Mouse (Mus musculus): ENCODE measurements around the gene Ppargc1a. TPM values are rescaled to one million over a fixed set of nuclear protein-coding genes. Genes with fewer than 3 reads are reported as not detected.

The Ppargc1a gene
- polyA plus RNA-seq, 1 experiment from 2014 or later = 15.8 TPM

DNA sequence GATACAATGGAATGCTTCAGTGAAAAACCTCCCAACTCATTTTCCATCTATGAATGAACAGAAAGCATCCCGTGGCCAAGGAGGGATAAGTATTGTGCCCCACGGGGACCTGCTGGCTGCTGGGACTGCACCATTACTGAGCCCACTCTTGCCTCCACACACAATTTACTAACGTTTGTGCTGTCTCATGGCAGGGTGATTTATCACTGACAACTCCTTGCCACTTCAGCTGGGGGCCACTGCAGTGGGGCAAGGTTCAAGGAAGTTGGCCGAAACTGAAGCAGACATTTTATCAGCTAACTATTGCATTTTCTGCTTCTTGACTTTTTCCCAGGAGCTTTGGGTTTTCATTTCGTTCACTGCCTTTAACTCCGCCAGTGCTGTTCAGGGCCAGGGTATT lies 17.5 kb upstream of the Ppargc1a start:
- peaks cover 8% of the 10 kb centered on the region for H3K4me1 ChIP-seq (ENCODE audit: control insufficient read depth, insufficient read depth, low read length)
- no peak; the same call in 1 of the 2 replicates for ATAC-seq (ENCODE audit: low FRiP score, low TSS enrichment)
- 39% methylated on average over 6 of the region's 6 CpGs for WGBS

DNA sequence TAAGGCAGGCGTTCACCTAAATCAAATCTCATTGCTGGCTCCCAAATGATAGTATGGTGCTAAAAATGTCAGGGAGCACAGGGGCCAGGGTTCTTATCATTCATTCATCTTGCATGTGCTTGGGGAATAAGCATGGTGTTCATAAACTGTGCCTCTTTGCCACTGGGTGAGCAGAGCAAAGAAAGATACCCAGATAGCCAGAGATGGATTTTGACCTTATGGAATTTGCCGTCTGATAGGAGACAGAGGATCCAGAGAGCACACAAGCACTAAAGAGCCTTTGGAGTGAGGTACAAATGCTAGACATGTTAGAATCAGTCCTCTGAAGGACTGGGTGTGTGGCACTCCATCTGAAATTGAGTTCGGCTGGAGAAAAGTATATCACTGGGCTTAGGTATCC lies 16.7 kb upstream of the Ppargc1a start:
- 91% methylated on average over 3 of the region's 3 CpGs for whole genome bisulfite sequencing
- no peak for ATAC-seq (ENCODE audit: low FRiP score, low TSS enrichment)
- Histone ChIP-seq H3K27ac (ENCODE audit: low read depth, low read length) (no peak overlapping the region), H3K4me2 (replicated peaks; ENCODE audit: low read depth, low read length) (no peak overlapping the region), H3K4me1 (ENCODE audit: control insufficient read depth, insufficient read depth, low read length) (peaks cover 8% of the 10 kb centered on the region), H3K4me3 (ENCODE audit: low read length) (no peak overlapping the region), H3K9ac (ENCODE audit: low read depth, low read length) (no peak overlapping the region), H3K36me3 (ENCODE audit: control insufficient read depth, insufficient read depth, low read length) (no peaks in the 10 kb centered on the region), H3K9me3 (ENCODE audit: control insufficient read depth, low read length) (no peaks in the 10 kb centered on the region), H3K27me3 (ENCODE audit: control insufficient read depth, insufficient read depth, low read length) (no peaks in the 10 kb centered on the region)

More for the DNA sequence above, 17.5 kb upstream of the Ppargc1a start:
- Histone ChIP-seq H3K4me2 (replicated peaks; ENCODE audit: low read depth, low read length) (no peak overlapping the region), H3K27ac (ENCODE audit: low read depth, low read length) (no peak overlapping the region), H3K9ac (ENCODE audit: low read depth, low read length) (no peak overlapping the region), H3K4me3 (ENCODE audit: low read length) (no peak overlapping the region), H3K27me3 (ENCODE audit: control insufficient read depth, insufficient read depth, low read length) (no peaks in the 10 kb centered on the region), H3K9me3 (ENCODE audit: control insufficient read depth, low read length) (no peaks in the 10 kb centered on the region), H3K36me3 (ENCODE audit: control insufficient read depth, insufficient read depth, low read length) (no peaks in the 10 kb centered on the region)

DNA sequence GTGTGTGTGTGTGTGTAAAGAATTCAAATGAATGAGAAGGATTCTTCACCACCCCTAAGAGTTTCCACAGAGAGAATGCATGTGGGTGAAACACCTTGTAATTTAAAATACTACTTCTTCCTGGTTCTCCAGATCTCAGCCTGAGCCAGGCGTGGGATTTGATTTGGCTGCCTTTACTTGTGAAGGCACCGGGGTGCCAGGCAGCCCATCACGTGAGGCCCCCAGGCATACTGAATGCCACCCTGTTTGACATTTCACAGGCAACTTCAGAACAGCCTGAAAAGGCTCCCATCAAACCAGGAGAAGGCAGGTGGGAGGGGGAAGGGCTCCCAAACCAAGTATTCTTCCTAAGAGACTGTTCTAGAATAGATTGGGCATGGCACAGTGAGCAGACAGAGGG lies 16.1 kb upstream of the Ppargc1a start:
- Histone ChIP-seq H3K9ac (ENCODE audit: low read depth, low read length) (no peak overlapping the region), H3K27ac (ENCODE audit: low read depth, low read length) (no peak overlapping the region), H3K36me3 (ENCODE audit: control insufficient read depth, insufficient read depth, low read length) (no peaks in the 10 kb centered on the region), H3K9me3 (ENCODE audit: control insufficient read depth, low read length) (no peaks in the 10 kb centered on the region), H3K27me3 (ENCODE audit: control insufficient read depth, insufficient read depth, low read length) (no peaks in the 10 kb centered on the region), H3K4me2 (replicated peaks; ENCODE audit: low read depth, low read length) (no peak overlapping the region), H3K4me1 (ENCODE audit: control insufficient read depth, insufficient read depth, low read length) (peaks cover 8% of the 10 kb centered on the region), H3K4me3 (ENCODE audit: low read length) (no peak overlapping the region)
- no peak for ATAC-seq (ENCODE audit: low FRiP score, low TSS enrichment)
- 86% methylated on average over 3 of the region's 3 CpGs for WGBS

DNA sequence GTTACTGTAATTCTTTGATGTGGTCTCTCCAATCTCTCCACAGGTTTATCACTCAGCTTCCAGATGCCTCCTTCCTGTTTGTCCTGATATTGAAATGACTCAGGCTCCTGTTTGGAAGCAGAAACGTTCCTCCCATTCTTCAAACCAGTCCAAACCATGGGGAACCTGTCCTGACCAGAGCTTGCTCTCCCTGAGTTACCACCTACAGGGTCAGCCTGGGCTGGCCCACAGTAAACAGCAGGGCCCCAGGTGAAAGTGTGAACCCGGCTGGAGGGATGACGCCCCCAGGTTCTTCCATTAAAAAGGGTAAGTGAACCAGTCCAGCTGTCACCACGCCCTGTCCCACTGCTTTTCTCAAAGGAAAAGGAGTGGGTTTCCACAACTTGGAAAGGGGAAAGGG lies 15.5 kb upstream of the Ppargc1a start:
- no peak overlapping the region for H3K4me3 ChIP-seq (ENCODE audit: low read length)
- H3K4me1 ChIP-seq (ENCODE audit: control insufficient read depth, insufficient read depth, low read length) = peaks cover 8% of the 10 kb centered on the region
- no peaks in the 10 kb centered on the region for H3K9me3 ChIP-seq (ENCODE audit: control insufficient read depth, low read length)
- H3K27ac ChIP-seq (ENCODE audit: low read depth, low read length) = no peak overlapping the region
- no peak overlapping the region for H3K9ac ChIP-seq (ENCODE audit: low read depth, low read length)
- ATAC-seq (ENCODE audit: low FRiP score, low TSS enrichment) = no peak
- H3K4me2 ChIP-seq (replicated peaks; ENCODE audit: low read depth, low read length) = no peak overlapping the region
- no peaks in the 10 kb centered on the region for H3K27me3 ChIP-seq (ENCODE audit: control insufficient read depth, insufficient read depth, low read length)
- 38% methylated on average over 4 of the region's 4 CpGs for WGBS
- no peaks in the 10 kb centered on the region for H3K36me3 ChIP-seq (ENCODE audit: control insufficient read depth, insufficient read depth, low read length)

DNA sequence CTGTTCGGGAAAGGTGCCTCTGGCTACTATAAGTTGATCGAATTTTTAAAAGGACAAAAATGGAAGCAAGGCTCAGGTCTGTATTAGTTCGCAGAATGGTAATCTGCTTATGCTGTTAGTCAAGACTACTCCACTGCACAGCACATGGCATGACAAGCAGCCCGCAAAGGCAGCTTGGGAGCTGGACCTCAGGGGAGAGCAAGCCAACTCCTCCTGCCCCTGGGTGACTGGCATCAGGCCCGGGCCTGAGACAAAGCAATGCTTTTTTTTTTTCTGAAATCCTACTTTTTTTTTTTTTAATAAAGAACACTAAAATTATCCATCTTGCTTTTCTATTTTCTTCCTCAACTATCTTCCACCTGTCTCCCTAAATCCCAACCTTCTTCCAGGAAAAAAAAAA lies 15.1 kb upstream of the Ppargc1a start:
- Histone ChIP-seq H3K27ac (ENCODE audit: low read depth, low read length) (no peak overlapping the region), H3K9ac (ENCODE audit: low read depth, low read length) (no peak overlapping the region), H3K4me2 (replicated peaks; ENCODE audit: low read depth, low read length) (no peak overlapping the region), H3K9me3 (ENCODE audit: control insufficient read depth, low read length) (no peaks in the 10 kb centered on the region), H3K27me3 (ENCODE audit: control insufficient read depth, insufficient read depth, low read length) (no peaks in the 10 kb centered on the region), H3K4me1 (ENCODE audit: control insufficient read depth, insufficient read depth, low read length) (peaks cover 8% of the 10 kb centered on the region), H3K36me3 (ENCODE audit: control insufficient read depth, insufficient read depth, low read length) (no peaks in the 10 kb centered on the region), H3K4me3 (ENCODE audit: low read length) (no peak overlapping the region)
- ATAC-seq (ENCODE audit: low FRiP score, low TSS enrichment) = no peak
- WGBS = 79% methylated on average over 5 of the region's 5 CpGs

GRCm38 (mm10) chr5:51577594-51577993 lies 10.1 kb upstream of the Ppargc1a start:
- H3K9me3 ChIP-seq (ENCODE audit: control insufficient read depth, low read length) = no peaks in the 10 kb centered on the region
- WGBS = 100% methylated on average over 1 of the region's 1 CpGs
- H3K4me3 ChIP-seq (ENCODE audit: low read length) = no peak overlapping the region
- no peaks in the 10 kb centered on the region for H3K27me3 ChIP-seq (ENCODE audit: control insufficient read depth, insufficient read depth, low read length)
- no peak overlapping the region for H3K4me2 ChIP-seq (replicated peaks; ENCODE audit: low read depth, low read length)
- no peak overlapping the region for H3K27ac ChIP-seq (ENCODE audit: low read depth, low read length)
- H3K36me3 ChIP-seq (ENCODE audit: control insufficient read depth, insufficient read depth, low read length) = no peaks in the 10 kb centered on the region
- no peak for ATAC-seq (ENCODE audit: low FRiP score, low TSS enrichment)
- H3K4me1 ChIP-seq (ENCODE audit: control insufficient read depth, insufficient read depth, low read length) = no peaks in the 10 kb centered on the region
- no peak overlapping the region for H3K9ac ChIP-seq (ENCODE audit: low read depth, low read length)

- H3K9me3 ChIP-seq (ENCODE audit: control insufficient read depth, low read length) = no peaks in the 10 kb centered on the region
- H3K4me2 ChIP-seq (replicated peaks; ENCODE audit: low read depth, low read length) = no peak overlapping the region
- 70% methylated on average over 2 of the region's 2 CpGs for WGBS
- no peak for ATAC-seq (ENCODE audit: low FRiP score, low TSS enrichment)
- H3K4me1 ChIP-seq (ENCODE audit: control insufficient read depth, insufficient read depth, low read length) = no peaks in the 10 kb centered on the region
- no peaks in the 10 kb centered on the region for H3K27me3 ChIP-seq (ENCODE audit: control insufficient read depth, insufficient read depth, low read length)
- no peak overlapping the region for H3K27ac ChIP-seq (ENCODE audit: low read depth, low read length)
- no peak overlapping the region for H3K9ac ChIP-seq (ENCODE audit: low read depth, low read length)
- no peaks in the 10 kb centered on the region for H3K36me3 ChIP-seq (ENCODE audit: control insufficient read depth, insufficient read depth, low read length)
- H3K4me3 ChIP-seq (ENCODE audit: low read length) = no peak overlapping the region
These were observed 6.2 kb upstream of the Ppargc1a start for GRCm38 (mm10) chr5:51573770-51574169.

DNA sequence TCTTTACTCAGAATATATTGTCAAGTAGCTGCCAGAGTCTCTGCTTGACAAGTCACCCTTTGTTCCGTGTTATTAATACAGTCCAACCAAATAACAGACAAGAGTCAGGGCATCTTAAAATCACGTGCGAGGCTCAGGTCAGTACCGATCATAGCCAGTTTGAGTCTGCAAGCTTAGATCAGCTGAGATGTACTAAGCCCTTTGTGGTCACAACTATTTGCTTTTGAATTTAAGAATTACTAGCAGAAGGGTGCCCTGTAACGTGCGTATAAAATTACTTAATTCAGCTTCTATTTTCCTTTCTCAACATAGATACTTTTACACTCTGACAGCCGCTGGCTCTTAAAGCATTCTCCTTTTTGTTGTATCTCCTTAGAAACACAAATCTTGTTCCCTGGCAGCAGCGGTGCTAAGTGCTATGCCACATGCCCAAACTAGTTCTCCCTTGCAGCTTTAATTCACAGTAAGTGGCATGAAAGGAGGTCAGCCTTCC lies 718 bp upstream of the Ppargc1a start:
- Histone ChIP-seq H3K4me1 (ENCODE audit: control insufficient read depth, insufficient read depth, low read length) (no peaks in the 10 kb centered on the region), H3K9me3 (ENCODE audit: control insufficient read depth, low read length) (no peaks in the 10 kb centered on the region), H3K9ac (ENCODE audit: low read depth, low read length) (no peak overlapping the region), H3K36me3 (ENCODE audit: control insufficient read depth, insufficient read depth, low read length) (no peaks in the 10 kb centered on the region), H3K4me3 (ENCODE audit: low read length) (no peak overlapping the region), H3K4me2 (replicated peaks; ENCODE audit: low read depth, low read length) (no peak overlapping the region), H3K27ac (ENCODE audit: low read depth, low read length) (no peak overlapping the region), H3K27me3 (ENCODE audit: control insufficient read depth, insufficient read depth, low read length) (no peaks in the 10 kb centered on the region)
- 39% methylated on average over 8 of the region's 8 CpGs for WGBS
- ATAC-seq (ENCODE audit: low FRiP score, low TSS enrichment) = peak; percentile 56; the same call in 1 of the 2 replicates

DNA sequence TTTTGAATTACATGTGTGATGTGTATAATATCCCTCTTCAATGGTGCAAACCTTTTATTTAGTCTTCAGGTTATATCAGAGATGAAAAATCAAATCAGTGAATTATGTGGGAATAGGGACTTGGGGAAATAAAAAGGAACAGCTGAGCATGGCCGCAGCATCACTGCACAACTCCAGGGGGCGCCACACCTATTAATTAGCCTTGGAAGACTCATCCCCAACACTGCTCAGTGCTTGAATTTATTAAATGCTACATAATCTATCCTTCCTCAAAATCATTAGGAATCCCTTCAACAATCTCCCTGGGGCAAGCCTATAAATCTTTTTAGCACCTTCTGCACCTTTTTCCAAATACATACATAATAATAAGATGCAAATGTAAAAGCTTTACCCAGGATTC lies 1.9 kb downstream of the Ppargc1a start:
- H3K9ac ChIP-seq (ENCODE audit: low read depth, low read length) = no peak overlapping the region
- no peak overlapping the region for H3K27ac ChIP-seq (ENCODE audit: low read depth, low read length)
- no peaks in the 10 kb centered on the region for H3K36me3 ChIP-seq (ENCODE audit: control insufficient read depth, insufficient read depth, low read length)
- no peaks in the 10 kb centered on the region for H3K9me3 ChIP-seq (ENCODE audit: control insufficient read depth, low read length)
- no peak overlapping the region for H3K4me3 ChIP-seq (ENCODE audit: low read length)
- no peak overlapping the region for H3K4me2 ChIP-seq (replicated peaks; ENCODE audit: low read depth, low read length)
- no peaks in the 10 kb centered on the region for H3K27me3 ChIP-seq (ENCODE audit: control insufficient read depth, insufficient read depth, low read length)
- no peak for ATAC-seq (ENCODE audit: low FRiP score, low TSS enrichment)
- WGBS = 60% methylated on average over 2 of the region's 2 CpGs
- no peaks in the 10 kb centered on the region for H3K4me1 ChIP-seq (ENCODE audit: control insufficient read depth, insufficient read depth, low read length)

Measured in kidney, embryonic 14.5 days (tissue).